Mouse (Mus musculus): ENCODE measurements around the gene Nrp1.

GRCm38 (mm10) chr8:128431082-128431481, 72.7 kb downstream of the Nrp1 start:
- no peak for TF ChIP-seq POLR2A (IDR thresholded peaks at IDR 0.05; ENCODE audit: low read depth, low read length)
- TF ChIP-seq USF1 (IDR thresholded peaks at IDR 0.05; ENCODE audit: low read depth, low read length): no peak
- no peak for TF ChIP-seq CTCF (conservative IDR thresholded peaks at IDR 0.05 in 1 of 2, IDR thresholded peaks at IDR 0.05 in 1 of 2; ENCODE audit: low read depth in 2 of 2, low read length in 2 of 2)
- TF ChIP-seq ZMIZ1 (IDR thresholded peaks at IDR 0.05; ENCODE audit: low read depth, low read length): no peak
- TF ChIP-seq EP300 (IDR thresholded peaks at IDR 0.05; ENCODE audit: low read length): no peak
- TF ChIP-seq SIN3A (IDR thresholded peaks at IDR 0.05; ENCODE audit: low read length): no peak
- TF ChIP-seq RCOR1 (conservative IDR thresholded peaks at IDR 0.05; ENCODE audit: low read depth, low read length): no peak
- no peak for TF ChIP-seq ZC3H11A (IDR thresholded peaks at IDR 0.05; ENCODE audit: low read depth, low read length)
- no peak for TF ChIP-seq POLR2AphosphoS2 (IDR thresholded peaks at IDR 0.05; ENCODE audit: low read depth, low read length)
- TF ChIP-seq KAT2A (IDR thresholded peaks at IDR 0.05; ENCODE audit: insufficient replicate concordance, low read length): no peak
- TF ChIP-seq MAZ (IDR thresholded peaks at IDR 0.05; ENCODE audit: low read depth, low read length): no peak
- TF ChIP-seq MEF2A (IDR thresholded peaks at IDR 0.05; ENCODE audit: borderline replicate concordance, low read depth, low read length): no peak

Measured in CH12.LX (cell line).